Mouse (Mus musculus) C2C12 (cell line): ENCODE data around the gene Lrch3.

Experiments
- CTCF ChIP-seq: IDR thresholded peaks from one replicate; pipeline ENCODE4 v1.5.1; 2011; ENCODE audit not compliant: control insufficient read depth, insufficient read depth, insufficient read length
- FOSL1 ChIP-seq: IDR thresholded peaks from one replicate; pipeline ENCODE4 v1.8.0; 2011; ENCODE audit warnings: mild to moderate bottlenecking, low read length; ENCODE audit not compliant: poor library complexity, insufficient read depth, severe bottlenecking
- USF1 ChIP-seq: IDR thresholded peaks from one replicate; pipeline ENCODE4 v1.6.1; 2011; ENCODE audit warnings: low read depth, mild to moderate bottlenecking, control low read depth, moderate library complexity

DNA sequence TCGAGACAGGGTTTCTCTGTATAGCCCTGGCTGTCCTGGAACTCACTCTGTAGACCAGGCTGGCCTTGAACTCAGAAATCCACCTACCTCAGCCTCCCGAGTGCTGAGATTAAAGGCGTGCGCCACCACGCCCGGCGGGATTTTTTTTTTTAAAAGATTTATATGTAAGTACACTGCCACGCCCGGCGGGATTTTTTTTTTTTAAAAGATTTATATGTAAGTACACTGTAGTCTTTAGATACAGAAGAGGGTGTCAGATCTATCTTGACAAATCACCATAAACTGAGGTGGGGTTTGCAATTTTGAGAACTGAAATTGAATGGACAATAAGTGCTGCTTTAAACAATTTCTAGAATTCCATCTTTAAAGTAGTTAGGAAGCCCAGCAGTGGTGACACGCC, 147.5 kb downstream of the Lrch3 start:
- TF ChIP-seq USF1 (no peak), CTCF (no peak), FOSL1 (no peak)
